Mouse (Mus musculus) regulatory T cell (primary cell): ENCODE results near the gene Fbxl16.

Source experiments
- in situ Hi-C: fragments of 300-600 bp; cut with MboI, MseI; formaldehyde crosslinking; loops from one replicate; pipeline ENCODE4 v1.15.1; 2025; ENCODE audit warnings: high pct_unique_total_duplicates

Gene Fbxl16

DNA sequence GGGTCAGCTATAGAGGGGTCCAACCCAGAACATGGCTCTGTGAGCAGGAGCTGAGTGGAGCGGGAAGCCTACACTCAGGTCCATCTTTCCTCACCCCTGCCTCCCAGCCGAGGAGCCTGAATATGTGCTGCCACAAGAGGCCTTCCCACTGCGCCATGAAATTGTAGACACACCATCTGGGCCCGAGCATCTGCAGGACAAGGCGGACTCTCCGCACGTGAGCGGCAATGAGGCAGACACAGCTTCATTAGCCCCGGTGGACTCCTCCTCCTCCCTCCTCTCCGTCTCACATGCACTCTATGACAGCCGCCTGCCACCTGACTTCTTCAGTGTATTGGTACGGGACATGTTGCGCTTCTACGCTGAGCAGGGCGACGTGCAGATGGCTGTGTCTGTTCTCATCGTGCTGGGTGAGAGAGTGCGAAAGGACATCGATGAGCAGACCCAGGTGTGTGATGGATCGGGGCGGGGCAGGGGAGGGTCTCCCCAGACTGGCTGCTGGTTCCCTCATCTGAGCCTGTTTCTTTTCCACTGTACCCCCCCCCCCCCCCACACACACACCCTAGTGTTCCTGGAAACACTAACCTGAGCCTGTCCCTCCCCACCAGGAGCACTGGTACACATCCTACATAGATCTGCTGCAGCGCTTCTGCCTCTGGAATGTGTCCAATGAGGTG, 18.8 kb downstream of the Fbxl16 start:
- in situ Hi-C loops, result no loop called here

DNA sequence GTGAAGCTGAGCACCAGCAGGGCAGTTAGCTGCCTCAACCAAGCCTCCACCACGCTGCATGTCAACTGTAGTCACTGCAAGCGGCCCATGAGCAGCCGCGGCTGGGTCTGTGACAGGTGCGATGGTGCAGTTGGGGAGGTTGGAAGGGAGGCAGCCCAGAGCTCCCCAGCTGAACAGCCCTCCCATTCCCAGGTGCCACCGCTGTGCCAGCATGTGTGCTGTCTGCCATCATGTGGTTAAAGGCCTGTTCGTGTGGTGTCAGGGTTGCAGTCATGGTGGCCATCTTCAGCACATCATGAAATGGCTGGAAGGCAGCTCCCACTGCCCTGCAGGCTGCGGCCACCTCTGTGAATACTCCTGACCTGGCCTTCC, 19.3 kb downstream of the Fbxl16 start:
- in situ Hi-C loops, result no loop called here

DNA sequence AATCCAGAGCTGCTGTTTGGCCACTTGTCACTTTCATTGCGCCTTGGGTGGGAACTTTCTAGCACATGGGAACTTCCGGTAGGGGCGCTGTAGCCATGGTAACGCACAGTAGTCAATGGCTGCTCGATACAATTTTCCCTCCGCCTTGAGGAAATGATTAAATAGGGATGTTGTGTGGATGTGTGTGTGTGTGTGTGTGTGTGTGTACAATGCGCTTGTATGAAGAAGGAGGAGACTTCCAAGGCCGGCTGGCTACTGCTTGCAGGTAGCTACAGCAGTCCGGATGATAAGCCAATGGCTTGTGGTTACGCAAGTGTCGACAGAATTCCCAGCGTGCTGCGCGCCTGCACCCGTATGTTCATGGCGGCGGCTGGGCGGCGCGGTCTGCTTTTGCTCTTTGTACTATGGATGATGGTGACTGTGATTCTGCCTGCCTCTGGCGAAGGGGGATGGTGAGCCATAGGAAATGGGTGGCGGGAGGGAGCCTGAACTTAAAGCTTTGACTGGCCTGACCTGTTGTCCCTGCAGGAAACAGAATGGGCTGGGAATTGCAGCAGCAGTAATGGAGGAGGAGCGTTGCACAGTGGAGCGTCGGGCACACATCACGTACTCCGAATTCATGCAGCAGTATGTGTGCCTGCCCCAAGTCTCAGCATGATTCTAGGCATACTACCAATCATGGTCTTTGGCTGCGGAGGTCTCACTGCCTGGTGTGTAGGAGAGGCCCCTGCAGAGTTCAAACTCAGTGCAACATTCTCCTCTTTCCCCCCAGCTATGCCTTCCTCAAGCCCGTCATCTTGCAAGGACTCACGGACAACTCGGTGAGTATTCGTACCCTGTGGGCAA, 20.1 kb downstream of the Fbxl16 start, which contains the start of gene Jmjd8:
TSS of gene Jmjd8 (plus strand) at position 156 of the 846 bp plus-strand sequence.
- in situ Hi-C loops, result no loop called here

DNA sequence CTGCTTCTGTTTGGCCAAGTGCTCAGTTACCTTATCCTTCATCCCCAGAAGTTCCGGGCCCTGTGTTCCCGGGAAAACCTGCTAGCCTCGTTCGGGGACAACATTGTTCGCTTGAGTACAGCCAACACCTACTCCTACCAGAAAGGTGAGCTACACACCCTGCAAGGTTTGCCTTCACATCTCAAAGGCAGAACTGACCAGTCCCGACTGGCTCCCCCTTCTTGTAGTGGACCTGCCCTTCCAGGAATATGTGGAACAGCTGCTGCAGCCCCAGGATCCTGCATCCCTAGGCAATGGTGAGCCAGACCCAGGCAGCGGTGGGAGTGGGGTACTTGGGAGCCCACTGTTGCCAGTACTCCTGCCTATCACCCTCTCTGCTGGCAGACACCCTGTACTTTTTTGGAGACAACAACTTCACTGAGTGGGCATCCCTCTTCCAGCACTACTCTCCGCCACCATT, 20.7 kb downstream of the Fbxl16 start:
- in situ Hi-C loops, result no loop called here

DNA sequence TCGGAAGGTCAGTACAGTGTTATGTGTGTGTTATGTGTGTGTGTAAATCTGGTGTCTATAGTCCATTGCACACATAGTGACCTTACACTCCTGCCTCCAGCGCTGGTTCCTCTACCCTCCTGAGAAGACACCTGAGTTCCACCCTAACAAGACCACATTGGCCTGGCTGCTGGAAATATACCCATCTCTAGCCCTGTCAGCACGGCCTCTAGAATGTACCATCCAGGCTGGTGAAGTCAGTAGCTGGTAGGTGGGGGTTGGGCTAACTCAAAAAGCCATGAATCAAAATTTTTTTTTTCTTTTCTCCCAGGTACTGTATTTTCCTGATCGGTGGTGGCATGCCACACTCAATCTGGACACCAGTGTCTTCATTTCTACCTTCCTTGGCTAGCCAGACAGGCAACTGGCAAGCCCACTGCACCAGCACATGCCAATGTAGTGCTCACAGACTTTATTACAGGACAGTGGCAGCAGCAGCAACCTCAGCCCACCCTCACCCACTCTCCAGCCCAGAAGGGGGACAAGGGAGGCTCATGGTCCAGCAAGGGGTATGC, 21.4 kb downstream of the Fbxl16 start:
- in situ Hi-C loops, result no loop called here

DNA sequence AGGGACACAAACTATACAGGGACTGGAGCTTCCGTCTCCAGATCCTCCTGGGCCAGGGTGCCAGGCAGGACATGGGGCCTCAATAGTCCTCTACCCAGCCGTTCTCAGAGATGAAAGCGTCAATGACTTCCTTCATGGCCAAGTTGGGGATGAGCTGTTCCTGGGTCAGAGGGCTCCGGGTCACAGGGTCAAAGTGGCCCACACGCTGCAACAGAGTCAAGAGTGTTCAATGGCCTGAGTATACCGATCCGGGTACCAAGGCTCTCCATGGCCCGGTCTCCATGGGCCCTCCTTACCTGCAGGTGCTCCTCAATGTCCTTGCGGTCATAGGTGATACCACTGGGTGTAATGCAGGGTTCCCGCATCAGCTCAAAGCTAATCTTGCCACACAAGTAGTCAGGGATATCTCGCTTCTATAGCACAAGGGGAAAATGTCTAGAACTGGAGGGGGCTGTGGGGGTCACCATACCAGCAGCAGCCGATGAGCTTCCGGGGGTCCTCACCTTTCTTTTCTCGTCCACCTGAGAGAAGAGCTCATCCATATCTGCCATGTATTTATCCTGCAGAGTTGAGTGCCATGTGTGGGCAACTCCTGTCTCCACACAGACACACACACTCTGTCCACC, 22.0 kb downstream of the Fbxl16 start:
- in situ Hi-C loops, result no loop called here

DNA sequence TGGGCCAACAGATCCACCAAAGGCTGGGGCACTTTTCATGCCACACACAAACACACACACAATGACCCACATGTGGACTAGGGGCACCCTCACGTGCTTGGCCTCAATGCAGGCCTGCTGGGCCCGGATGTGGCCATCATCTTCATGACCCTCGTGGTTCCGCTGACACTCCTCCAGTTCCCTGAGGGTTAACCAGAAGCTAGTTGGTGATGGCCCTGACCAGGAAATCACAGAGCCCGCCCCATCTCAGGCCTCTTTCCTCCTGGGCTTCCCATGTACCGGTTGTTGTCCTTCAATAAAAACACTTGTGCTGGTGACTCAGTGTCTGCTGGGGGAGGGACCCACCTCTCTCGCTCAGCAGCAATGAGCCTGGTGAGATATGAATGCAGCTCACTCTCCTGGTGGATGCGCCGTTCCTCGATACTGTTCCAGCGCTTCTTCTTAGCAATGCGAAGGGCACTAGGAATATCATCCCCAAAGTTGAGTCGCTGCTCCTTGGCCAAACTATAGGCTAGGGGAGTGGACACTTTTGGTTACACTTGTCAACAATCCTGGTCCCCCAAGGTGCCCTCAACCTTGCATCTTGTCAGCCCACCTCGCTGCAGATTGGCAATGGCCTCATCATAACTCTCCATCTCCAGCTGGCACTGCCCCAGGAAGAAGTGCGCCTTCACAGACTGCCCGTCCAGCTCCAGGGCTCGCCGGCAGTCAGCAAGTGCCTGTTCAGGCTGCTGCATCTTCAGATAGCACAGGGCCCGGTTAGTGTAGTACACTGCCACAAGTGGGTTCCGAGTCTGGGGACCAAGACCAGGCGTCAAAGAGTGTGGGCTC, 22.8 kb downstream of the Fbxl16 start:
- in situ Hi-C loops, result no loop called here

DNA sequence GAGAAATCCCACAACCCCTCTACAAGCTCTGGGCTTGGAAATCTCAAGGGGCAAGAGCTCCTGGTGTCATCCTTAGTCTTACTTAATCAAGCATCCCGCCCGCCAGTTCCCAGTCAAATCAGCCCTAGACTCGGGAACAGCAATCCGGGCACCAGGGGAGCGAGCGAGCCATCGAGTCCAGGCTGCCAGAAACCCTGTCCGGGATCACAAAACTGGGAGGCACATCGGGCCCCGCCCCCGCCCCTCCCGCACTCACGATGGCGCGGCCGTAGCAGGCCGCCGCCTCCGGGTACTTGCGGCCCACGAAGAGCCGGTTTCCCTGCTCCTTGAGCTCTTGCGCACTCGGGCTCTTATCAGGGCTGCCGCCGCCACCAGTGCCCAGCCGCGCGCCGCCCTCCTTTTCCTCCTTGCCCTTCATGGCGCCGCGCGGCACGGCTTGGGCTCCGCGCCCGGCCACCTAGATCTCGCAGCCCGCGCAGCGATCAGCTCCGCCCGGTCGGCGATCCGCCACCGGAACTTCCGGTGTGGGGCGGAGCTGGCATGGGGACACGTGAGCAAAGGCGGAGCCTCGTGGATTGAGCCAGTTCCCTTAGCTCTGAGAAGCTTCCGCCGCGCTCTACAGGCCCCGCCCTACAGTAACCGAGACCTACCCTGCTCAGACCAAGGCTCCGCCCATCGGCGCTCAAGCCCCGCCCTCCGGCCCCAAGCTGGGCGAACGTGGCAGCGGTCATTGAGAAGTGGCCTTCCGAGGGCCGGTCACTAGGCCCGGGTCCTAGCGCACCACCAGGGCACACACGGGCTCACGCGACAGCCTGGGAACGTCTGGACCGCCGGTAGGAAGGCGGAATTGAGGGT, 23.8 kb downstream of the Fbxl16 start:
- in situ Hi-C loops, result no loop called here

DNA sequence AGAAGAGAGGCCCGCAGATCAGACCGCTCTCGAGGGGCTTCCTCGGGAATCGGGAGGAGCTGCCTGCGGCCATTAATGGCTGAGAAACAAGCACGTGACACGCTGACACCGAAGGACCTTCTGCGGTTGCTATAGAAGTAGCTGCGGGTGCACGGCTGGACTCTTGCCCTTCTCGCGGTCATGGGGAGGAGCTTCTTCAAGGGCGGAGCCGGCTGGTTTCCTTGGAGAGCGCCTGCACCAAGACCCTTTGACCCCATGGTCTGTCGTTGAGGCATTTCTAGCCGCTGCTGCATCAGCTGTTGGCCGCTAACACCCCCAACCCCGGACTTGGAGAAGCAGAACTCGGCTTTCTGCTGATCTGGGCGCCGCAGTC, 24.4 kb downstream of the Fbxl16 start, which contains the start of gene Stub1:
TSS of gene Stub1 (minus strand) at position 114 of the 373 bp plus-strand sequence.
- in situ Hi-C loops, result no loop called here

DNA sequence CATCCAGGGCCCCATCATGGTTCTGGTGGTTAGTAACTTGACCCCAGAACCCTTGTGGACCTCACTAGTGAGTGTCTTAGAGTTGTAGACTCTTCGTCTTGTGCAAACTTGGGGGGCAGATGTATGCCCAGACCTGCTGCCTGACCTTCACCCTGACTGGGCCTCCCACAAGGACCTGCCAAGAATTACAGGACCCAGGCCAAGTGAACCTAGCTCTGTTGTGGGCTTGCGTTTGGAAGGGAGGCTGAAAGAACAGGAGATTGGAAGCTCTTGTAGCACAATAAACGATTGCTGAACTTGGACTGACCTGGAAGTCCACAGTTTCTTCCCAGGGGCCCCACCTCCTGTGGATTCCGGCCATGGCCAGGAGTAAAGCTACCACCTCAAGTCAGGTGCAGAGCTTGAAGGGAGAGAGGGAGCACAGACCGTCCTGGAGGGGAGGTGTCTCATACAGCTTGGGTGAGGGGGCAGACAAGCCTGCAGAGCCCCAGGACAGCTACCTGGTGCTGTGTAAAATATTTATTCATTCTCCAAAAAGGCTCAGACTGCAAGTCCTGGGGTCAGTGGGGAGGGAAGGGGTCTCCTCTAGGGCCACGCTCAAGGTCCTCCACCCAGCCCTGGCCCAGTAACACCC, 25.2 kb downstream of the Fbxl16 start:
- in situ Hi-C loops, result no loop called here

DNA sequence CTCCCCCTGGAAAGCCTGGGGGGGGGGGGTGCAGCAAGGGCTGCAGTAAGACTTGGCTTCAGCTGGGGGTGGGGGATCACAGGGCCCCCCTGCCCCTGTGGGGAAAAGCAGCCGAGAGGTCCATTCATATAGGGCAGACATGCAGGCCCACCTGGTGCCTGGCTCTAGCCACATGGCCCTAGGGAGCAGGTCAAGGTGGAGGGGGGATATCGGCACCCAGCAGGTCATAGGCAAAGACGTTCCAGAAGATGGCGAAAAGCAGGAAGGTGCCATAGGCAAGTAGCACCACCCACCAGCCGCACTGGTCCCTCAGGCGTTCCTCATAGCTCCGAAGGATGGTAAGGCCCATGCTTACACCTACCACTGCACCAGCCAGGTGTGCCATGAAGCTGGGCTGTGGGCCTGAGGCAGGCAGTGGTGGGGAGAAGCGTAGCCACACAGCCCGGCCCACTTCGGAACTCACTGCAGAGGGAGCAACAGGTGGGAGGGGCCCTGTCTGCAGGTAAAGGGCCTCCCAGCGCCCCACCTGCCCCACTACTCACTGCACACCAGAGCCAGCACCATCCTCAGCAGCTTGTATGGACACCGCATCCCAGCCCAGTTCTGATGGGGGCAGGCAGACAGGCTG, 25.8 kb downstream of the Fbxl16 start:
- in situ Hi-C loops, result no loop called here

DNA sequence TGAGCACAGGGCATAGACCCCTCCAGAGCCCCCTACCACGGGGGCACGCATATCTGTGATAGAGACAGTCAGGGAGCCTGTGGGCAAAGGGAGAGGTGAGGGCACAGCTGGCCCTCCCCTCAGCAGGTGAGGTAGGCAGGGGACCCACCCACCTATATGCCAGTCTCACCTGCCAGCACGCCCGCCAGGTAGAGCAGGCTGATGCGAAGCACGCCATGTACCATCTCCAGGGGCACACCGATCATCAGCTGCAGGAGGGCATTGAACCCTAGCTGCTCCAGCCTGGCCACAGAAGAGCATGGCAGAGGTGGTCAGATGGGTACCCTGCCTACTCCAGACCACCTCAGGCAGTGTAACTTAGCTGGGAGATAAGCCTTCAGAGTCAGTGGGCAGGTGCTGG, 26.4 kb downstream of the Fbxl16 start:
- in situ Hi-C loops, result no loop called here

DNA sequence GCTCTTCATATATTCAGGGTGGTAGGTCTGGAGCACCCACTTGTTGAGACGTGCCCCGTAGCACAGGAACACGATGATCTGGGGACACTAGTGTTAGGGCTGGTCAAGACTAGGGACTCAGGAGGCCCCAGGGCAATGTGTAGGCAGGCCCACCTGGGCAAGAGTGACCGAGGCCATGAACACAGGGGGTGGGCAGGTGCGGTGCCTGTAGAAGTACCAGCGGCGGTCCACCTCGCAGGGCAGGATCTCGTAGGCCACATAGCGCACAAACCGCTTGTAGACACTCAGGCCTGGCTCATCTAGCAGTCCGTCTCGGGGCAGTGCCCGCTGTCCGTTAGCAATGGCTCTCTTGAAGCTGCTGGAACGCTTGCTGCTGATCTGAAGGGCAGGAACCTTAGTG, 26.9 kb downstream of the Fbxl16 start:
- in situ Hi-C loops, result no loop called here

DNA sequence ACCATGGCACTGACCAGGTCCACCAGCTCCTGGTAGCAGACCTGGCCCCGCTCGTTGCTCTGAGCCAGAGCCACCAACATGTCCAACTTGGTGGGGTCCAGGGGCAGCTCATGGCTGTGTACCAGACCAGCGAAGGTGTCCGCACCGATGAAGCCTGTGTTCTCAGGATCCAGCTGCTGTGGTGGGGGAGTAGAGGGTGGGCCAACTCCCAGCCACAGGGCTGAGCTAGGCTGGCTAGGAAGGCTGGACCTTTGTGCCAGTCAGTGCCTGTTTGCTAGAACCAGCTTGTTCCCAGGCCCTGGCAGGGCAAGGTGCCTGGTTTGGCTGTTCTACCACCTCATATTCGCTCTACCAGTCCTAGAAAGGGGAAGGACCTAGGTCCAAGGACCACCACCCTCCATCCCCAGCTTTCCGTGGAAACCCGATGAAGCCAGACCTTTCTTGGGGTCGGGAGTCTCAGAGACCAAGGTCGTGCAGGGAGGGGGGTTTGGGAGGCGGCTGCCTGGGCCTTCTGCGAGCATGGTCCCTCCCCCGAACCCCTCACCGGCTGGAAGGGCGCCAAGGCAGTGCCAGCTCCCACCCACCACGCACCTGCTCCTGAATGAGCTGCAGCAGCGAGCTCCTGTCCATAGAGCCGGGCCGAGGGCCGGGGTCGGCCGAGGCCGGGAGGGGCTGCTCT, 27.7 kb downstream of the Fbxl16 start:
- in situ Hi-C loops, result no loop called here

DNA sequence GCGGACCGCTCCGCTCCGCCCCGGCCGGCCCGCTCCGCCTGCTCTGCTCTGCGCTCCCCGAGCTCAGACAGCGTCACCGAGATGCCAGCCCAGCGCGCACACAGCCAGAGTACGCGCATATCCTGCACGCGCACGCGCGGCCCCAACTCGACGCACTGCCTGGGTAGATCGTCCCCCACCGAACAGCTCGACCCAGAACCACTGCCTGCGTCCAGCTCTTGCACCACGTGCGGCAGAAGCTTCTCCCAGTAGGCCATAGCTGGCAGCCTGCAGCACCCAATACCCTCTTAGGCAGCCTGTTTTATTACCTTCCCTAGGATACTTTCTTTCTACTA, 28.2 kb downstream of the Fbxl16 start, which contains the start of gene Rhbdl1:
TSS of gene Rhbdl1 (minus strand) at position 220 of the 335 bp plus-strand sequence.
- in situ Hi-C loops, result no loop called here

DNA sequence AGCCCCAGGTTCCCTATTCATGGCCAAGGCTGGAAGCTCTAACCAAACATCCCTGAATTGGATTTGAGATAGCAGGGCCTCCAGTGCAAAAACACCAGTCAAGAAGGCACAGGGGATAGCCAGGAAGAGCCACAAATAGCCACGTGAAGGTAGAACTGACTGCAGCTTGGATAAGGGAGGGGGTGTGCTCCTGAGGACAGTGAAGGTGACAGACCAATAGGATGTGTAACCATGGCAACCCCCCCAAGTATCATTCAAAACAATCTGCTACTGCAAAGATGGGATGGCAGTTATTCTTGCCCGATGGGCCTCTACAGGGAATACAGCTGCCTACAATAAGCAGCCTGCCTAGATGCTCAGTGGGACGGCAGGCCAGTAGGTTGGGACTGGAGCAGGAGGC, 28.6 kb downstream of the Fbxl16 start:
- in situ Hi-C loops, result no loop called here

DNA sequence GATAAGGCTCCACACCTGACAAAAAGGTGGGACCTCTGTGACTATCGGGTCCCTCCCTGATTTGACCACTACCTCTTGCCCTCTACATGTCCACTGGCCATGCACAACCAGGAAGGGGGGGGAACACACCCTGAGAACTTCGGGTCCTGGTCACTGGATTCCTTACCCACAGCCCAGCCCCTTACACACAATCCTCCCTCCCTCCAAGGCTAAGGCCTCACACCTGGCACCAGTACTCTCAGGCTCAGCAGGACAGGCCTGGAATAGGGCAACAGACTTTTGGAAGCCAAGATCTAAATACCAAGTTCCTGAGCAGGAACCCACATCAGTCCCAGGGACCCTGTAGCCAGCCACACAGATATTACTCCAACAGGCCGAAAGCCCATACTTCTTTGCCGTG, 30.0 kb downstream of the Fbxl16 start:
- in situ Hi-C loops, result no loop called here

DNA sequence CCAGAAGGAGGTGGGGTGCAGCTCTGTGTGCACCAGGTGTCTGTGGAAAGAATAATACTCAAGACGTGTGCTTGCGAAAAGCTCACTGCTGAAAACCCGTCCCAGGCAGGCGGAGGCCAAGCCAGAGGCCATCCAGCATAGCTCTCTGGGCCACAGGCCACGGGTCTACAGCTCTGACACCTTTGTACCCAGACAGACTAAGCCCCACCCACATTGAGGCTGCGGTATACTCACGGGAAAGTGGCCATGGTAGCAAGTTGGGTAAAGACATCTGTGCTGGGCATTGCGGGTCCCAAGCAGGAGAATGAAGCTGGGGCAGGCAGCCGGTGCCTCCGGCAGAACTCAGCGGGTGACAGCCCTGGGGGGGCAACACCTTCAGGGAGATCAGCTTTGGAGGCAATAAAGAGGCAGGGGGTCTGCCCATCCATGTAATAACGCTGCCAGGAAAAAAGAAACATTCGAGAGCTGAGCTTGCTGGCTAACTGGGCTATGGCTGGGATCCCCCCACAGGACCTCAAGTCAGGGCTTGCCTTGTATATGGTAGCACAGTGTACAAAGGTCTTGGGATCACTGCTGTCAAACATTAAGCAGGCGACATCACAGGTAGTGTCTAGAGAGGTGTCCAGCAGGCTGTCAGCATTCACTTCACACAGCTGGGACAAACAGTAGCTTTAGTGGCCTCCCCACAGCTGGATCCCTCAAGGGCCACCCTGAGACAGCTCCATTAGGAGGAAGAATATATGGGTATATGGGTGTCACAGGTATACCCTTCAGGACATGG, 30.8 kb downstream of the Fbxl16 start:
- in situ Hi-C loops, result no loop called here
